Mouse (Mus musculus) frontal cortex, postnatal 14 days (tissue): ENCODE results near the gene Pah.
A peak's percentile ranks its signal among the peaks of the same experiment; 100 is the strongest.

ENCODE experiments used
- DNase-seq, 2 experiments: peaks; one replicate each; pipeline ENCODE4 v3.0.0; 2022; ENCODE audit warnings: low spot score in 2 of 2

Gene Pah

DNA sequence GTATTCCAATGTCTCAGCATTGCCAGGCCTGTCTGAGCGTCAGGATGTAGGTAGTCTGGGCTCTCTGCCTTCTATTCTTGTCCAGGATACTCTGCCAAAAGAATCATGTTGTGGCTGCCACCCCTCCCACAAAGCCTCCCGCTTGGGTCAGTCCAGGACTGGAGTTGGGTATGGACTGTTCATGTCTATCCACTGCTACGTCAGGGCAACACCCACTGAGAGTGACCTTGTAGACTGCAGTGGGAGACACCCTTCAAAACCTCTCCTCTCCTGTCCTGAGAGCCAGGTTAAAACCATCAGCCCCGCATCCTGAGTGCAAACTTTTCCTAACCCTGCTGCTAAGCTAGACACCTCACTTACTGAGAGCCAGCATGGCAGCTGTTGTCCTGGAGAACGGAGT is at the start of gene Pah:
TSS of gene Pah (plus strand) at position 150 of the 400 bp plus-strand sequence.
- DNase-seq = no peak

DNA sequence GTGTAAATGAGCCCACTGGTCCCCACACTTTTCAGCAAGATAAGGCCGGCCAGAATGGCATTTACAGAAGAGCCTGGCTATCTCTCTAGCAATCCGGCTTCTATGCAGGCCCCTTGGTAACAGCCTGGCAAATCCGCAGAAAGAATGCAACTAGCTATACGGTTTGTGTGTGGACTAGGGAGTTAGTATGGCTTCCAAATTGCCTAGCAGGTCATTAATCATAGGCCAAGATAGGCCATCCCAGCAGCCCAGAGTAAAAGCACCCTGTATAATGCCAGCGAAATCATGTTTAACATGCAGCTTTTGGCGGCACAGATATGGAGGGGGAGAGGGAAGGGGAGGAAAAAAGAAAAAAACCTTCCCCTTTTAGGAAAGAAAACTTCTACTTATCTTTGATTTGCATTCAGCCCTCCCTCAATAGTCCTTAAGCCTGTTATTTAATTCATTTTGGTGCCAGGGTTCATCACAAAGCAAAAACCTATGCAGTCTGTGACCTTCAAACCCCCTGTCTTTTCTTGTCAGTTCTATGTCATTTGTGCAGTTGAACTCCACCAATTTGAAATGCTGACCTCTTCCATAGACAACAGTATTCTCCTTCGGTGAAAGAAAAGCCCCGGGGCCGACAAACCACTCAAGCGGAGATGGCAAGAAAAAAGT is 48.0 kb upstream of the Pah start:
- DNase-seq = no peak

DNA sequence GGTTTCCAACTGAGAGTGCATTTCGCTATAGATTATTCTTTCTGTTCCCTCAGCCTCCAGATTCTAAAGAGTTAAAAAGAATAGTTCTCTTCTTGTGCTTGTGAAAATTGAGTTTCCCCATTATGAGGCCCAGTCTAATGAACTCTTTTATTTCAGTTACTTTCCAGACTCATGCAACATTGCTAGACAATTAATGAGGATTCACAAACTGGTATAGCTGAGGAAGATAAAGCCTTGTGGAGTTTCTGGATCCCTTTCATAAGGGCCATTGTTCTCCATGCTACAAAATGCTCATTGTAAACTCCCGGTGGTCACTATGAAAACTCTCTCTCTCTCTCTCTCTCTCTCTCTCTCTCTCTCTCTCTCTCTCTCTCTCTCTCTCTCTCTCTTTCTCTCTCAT is 46.6 kb upstream of the Pah start:
- no peak for DNase-seq

DNA sequence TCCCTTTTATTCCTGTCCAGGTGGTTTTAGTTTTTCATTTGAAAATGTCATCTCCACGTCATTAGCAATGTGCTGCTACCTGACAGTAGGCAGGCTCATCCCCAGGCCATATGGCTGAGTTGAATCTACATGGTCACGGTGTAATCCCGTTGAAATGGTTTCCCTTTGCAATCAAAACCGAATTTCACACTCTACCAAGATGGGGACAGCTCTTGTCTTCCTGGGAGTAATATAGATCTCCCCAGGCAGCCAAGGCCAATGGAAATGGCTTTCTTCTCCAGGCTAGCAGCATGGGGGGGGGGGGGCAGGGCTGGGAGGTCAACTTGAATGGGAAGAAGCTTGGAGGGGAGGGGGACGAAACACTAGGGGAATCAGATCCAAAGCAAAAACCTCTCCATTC is 43.7 kb upstream of the Pah start:
- DNase-seq = no peak

DNA sequence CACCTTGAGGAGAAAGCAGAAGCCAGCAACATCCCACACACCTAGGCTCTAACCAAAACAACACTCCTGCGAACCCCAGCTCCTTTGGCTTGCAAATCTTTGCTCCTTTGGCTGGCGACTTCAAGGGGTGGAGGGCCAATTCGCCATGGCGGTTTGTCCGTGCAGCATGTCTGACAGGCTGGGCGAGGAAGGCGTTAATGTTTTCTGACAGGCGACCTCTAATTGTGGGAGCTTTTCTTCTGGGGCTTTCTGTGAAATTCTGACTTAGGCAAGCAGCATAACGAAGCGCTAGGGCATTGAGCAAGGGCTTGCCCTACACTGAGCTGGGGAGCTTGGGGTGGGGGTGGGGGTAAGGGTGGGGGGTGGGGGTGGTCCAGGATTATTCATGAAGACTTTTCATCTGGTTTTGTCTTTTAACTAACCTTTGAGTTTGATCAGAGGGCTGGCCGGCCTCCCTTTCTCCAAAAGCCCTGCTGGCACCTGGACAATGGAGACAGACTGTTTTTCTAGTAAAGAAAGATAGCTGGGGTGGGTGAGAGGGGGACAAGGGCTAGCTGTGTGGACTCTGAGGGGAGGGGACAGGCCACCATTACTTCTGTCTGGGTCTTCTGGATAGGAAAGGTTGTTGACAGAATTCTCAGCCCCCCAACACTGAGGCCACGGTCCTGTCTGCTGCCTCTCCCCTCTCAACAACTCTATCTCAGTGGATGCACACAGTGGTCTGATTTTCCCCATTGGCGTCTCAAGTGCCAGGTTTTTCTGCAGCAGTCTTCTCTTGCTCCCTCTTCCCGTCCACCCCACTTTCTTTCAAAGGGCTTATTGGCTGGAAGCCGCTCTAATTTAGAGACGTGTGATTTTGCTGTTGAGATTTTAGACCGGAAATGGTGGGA is 36.5 kb upstream of the Pah start:
- no peak for DNase-seq

DNA sequence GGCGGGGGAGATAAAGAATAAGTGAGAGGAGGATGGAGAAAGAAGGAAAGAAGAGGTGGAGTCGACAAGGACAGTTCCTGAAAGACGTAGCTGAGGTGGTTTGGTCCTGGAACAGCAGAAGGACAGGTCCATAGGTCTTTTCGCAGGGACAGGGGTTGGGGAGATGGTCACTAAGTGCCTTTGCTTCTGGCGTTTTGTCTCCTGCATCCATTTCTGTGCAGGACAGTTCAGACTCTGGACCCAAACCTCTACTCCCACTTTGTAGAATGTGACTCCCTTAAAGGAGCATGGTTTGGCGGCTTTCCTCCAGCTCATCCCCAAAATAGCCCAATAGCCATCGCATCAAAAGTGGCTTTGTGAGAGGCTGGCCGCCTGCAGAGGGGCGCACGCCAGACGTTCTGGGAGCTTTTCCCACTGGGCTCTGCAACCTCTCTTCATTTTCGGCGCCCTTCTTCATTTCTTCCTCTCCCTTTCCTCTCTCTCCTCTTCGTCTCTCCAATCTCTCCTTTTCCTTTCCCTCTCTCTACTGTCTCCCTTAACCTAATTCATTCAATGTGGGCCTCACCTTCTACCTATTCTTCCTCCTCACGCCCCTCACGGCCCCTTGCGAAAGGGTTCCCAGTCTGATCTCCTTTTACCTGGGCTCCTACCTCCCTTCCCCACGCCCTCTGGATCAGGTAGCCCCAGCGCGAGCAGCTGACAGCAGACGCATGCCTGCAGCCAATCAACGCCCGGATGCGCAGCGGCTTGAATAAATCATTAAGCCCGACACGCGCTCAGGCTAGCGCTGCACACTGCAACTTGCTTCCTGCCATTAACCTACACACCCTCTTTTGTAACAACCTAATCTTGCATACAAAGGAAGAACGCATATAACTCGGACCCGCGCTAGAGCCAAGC is 35.6 kb upstream of the Pah start:
- peak in 1 of 2 experiments; percentile 25 for DNase-seq

DNA sequence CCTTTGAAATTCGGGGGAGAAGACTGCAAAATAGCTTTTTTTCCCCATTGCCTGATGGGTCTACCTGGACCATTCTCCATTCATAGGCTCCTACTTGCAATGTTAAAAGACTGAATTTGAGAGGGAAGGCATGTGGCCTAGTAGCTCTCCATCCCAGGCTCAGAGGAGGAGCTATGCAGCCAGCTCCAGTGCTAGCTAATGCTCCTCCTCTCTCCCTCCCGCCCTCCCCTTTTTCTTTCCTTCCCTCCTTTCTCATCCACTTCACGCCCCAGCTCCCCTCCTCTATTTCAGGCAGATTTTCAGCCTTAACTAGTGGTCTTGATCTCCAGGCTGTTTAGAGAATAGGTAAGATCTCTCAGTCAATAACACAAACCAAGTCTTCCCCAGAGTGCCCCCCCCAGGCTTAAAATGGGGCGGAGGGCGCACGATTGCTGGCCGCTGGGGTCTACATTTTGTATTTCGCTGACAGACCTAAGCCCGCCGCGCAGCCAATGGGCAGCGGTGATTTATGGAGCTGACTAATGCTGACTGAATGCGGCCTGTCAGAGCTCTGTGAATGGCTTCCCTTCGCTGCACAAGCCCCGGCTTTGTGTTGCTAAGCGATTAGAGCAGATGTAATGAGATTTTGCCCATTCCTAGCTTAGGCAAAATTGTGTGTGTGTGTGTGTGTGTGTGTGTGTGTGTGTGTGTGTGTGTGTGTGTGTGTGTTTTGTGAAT is 33.0 kb upstream of the Pah start:
- peak; percentile 38 to 45 for DNase-seq

DNA sequence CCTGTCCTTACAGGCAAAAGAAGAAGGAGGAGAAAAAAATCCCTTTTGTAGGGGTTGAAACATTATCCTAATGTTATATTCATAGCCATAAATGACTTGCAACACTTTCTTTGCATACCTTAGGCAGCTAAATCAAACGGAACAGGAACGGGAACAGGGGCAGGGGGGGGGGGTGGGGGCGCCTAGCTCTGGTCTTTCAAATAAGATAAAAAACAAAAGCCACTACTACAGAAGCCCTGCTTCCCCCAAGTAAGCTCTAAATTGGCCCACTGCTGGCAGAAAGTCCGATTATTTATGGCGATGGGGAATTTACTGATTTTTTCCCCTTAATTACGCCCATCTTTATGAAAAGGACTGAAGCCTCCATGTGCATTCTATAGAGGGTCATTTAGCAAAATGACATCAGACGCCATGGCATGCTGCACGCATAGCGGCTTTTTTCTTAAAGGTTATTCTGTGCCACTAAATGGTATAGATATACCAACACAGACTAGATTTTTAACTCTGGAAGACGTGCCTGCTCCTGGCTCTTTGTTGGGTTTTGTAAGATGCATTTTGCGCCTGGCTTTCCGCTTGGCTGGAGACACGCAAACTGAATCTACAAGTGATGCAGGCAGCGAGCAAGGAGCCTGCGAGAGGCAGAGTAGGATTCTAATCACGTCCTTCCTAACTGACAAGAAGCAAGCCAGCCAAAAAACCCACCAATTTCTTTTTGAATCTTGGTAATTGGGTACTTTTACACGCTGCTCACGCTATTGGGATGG is 32.2 kb upstream of the Pah start:
- DNase-seq = peak; percentile 30 to 55

DNA sequence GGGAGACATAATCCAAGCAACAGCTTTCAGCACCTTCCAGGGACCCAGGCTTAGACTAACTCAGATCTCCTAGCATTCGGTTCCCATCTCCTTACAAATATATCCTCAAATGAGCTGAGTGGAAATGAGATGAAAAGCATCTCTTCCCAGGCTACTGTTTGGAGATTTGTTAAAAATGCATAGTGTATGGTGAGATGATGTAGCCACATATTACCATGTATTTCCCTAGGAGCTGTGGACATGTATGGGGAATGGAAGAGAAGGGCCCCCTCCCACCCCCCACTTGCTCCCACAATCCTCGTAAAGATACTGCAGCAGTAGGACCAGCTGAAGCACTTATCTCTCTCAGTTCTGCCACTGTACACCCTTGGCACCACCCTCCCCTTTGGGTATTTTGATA is 31.3 kb upstream of the Pah start:
- no peak for DNase-seq

DNA sequence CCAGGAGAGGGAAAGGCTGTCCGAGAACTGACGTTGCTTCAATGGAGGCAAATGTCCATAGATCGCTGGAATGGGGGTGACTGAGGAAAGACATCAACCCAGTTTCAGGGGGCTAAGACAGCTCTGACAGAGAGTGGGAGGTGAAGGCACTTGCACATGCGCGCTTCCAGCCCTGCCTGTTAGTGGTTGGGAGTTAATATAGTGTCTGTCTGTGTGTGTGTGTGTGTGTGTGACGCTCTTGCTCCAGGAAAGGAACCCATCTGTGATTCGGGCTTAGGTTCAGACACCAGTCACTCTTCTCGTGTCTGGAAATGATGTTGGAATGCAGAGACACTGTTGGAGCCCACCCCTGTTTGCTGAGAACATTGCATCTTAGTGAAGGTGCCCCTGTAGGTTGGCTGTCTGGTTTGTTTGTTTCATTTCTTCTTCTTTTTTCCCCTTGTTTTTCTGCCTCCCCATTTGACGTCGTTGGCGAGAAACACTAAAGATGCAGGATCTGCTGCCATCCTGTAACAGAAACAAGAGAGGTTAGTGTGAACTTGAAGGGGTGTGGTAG is 30.0 kb upstream of the Pah start:
- DNase-seq = no peak

DNA sequence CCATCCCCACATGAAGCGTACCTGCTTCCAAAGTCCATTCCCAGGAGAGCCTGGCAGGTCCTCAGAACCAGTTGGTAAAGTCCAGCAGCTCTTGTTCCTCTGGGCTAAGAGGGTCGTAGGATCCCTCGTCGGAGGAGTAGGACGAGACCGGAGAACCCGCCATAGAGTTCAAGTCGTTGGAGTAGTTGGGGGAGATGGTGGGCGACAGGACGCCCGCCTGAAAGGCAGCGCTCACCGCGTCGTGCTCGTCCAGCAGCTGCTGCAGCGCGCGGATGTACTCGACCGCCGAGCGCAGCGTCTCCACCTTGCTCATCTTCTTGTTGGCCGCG is 29.3 kb upstream of the Pah start:
- DNase-seq = peak in 1 of 2 experiments; percentile 13

DNA sequence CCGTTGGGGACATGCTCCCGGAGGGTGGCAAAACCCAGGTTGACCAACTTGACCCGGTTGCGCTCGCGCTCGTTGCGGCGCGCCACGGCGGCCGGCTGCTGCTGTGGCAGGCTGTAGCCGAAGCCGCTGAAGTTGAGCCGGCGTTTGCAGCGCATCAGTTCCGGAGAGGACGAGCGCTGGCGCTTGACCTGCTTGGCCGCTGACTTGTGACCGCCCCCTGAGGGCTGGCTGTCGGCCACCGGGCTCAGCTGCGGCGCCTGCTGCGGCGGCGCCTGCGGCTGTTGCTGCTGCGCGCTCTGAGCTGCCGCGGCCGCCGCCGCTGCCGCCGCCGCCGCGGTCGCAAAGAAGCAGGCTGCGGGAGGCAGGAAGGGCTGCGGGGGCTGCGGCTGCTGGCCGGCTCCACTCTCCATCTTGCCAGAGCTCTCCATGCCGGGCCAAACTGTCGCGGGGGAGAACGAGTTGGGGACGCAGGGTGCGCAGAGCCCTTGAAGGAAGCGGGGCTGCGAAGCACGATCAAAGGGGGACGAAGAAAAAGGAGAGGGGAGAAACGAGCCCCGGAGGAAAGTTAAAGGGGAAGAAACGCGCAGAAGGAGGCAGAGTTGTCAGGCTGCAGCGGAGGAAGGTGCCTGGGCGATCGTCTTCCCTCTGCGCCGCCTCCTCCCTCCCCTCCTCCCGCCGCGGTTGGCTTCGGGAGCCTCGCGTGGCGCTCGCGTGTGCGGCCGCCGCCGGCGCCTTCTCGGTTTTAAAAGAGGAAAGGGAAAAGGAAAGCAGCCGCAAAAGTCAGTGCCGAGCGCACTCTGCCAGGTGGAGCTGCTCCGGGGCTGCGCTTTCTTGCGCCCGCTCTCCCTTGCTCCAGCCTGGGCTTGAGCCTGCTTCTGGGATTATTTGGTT is 28.7 kb upstream of the Pah start:
- DNase-seq = peak; percentile 37 to 57

DNA sequence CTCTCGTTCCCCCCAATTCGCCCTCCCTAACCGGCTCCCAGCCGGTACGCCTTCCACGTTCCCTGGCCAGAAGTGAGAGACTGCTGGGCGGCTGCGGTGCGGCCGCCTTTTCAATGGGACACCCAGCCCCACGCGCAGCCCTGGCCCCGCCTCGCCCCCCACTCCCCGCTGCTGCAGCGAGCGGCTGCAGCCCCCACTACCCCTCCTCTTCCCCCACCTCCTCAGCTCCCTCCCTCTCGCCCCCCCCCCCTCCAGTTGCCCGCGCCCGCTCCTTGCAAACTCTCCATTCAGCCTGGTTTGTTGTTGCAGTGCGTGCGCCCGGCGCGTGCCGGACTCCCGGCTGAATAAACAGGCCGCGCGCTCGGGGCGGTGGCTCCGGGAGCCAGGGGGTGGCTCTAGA is 28.0 kb upstream of the Pah start, which contains the start of gene Ascl1:
TSS of gene Ascl1 (minus strand) at position 85 of the 400 bp plus-strand sequence.
- no peak for DNase-seq

DNA sequence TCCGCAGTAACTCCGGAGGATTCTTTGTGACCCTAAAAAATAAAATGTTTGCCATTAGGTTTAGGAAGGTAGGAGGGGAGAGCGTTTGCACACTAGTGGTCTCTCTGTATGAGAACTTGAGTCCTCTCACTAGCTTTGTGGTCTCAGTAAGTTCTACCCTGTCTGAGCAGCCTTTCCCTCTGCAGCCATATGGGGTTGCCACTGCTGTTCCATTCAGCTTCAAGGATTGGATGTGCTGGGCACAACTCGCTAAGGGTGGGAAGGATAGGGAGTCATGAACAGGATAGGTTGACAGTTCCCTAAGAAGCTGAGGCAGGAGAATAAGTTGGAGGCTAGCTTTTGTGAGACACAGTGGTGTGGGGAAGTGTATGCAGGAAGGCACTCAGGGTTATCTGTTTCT is 27.4 kb upstream of the Pah start:
- DNase-seq = no peak

DNA sequence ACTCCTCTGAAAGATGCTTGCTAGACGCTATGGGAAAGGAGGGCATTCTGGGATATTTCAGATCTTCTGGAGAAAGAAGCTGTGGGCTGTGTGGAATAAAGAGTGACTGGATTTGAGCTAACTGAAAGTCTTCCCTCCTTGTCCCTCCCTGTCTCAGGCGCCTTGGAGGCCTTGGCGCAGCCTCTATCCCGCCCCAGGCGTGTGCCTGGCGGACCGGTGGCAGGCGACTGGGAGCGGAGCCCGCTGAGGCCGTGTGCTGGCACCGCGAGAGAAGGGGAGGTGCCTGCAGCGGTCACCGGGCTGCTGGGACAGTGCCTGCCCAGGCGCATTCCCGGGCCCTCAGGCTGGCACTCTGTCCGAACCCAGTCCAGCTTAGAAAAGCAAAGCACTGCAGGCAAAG is 27.0 kb upstream of the Pah start:
- peak in 1 of 2 experiments; percentile 31 for DNase-seq

DNA sequence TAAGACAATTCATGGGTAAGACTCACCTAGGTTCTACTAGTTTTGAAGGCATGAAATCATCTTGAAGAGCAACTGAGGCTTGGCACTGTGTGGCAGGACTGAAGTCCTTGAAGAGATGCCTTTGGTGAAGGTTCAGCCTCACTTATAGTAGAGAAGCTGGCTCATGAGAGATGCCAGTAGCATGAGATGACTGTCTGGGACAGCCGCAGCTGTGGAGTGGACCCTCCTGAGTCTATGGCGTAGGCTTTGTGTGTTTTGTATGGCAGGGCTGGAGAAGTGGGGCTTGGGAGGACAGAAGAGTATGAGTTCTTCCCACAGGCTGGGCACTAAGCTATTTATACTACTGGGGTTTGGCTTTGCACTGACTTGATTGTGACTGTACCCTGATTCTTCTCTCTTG is 24.5 kb upstream of the Pah start:
- no peak for DNase-seq

DNA sequence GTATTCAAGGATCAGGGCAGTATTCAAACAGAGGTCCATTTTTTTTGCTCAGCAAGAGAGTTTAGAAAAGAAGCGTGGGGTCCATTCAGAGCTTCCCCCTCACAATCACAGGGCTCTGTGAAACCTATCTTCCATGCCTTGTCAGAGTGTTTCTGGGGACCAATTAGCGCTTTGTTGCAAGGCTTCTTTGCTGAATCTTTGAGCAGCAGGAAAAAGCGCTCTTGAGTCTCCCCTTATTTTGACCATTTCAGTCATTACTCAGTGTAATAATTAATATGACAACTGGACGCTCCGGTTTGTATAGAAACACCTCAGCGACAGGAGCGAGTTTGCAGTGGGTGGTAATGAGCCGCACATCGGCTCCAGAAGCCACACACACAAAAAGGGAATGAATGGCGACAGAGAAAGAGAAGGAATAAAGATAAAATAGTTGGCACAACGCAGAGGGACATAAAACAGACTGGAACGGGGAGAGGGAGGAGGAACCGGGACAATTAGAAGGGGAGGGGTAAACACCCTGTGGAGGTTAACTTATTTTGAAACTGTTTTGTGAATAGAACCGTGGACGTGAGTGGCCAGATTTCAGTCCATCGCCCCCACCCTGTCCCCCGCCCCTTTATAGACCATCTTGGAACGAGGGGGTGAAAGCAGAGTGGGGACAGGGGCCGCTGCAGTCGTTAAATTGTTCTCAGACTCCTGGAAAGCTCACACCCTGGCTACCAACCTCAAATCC is 20.5 kb upstream of the Pah start:
- no peak for DNase-seq

DNA sequence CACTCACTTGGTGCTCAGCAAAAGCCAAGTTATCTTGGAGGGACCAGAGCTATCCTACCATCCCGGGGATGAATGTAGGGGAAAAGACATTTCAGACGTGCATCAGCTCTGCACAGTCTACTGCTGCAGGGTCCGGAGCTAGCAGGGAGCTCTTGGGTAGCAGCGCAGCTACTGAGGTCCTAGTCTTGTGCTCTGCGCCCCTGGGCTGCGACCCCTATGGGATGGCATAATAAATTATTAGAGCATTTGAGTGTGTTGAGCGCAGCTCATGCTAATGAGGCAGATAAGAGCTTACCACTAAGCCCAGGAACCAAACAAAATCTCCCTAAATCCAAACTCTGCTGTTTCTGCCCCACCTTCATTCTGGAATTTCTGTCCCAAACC is 19.9 kb upstream of the Pah start:
- no peak for DNase-seq

DNA sequence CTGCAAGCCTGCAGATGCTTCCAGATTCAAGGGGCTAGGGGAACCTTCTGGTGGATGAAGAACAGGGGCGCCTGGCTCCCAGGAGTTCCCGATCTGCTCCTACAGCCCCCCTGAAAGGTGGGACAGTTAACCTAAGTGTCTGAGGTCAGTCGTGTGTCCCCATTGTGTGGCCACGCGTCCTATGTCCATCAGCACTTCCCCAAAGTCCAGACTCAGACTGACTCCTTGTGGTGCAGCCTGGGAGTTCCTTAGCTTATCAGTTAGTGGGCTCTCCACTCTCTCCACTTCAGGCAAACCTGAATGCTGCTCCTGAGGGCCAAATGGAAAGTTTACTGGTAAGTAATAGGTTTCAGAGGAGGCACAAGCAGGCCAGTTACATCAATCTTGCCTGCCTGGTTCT is 19.3 kb upstream of the Pah start:
- DNase-seq = peak in 1 of 2 experiments; percentile 17
